Mouse (Mus musculus) adrenal gland, postnatal 10 days (tissue): ENCODE results near the gene Wnt1. TPM values are rescaled to one million over a fixed set of nuclear protein-coding genes. Genes with fewer than 3 reads are reported as not detected.

Experiments used
- DNase-seq: peaks from one replicate; pipeline ENCODE4 v3.0.0; 2021; ENCODE audit warnings: mixed read lengths
- total RNA-seq, 2 experiments: library from RNA; stranded (reverse); gene quantifications; 2 replicates each; pipeline ENCODE4 v1.2.3; 2021

Wnt1 gene
- total RNA-seq, 2 experiments from 2014 or later: 0.12 TPM; not detected in 1

- no peak for DNase-seq
Observed at GRCm38 (mm10) chr15:98837743-98838103, 48.1 kb downstream of the Wnt1 start.

GRCm38 (mm10) chr15:98839161-98839560 is 49.5 kb downstream of the Wnt1 start:
- DNase-seq: no peak

DNA sequence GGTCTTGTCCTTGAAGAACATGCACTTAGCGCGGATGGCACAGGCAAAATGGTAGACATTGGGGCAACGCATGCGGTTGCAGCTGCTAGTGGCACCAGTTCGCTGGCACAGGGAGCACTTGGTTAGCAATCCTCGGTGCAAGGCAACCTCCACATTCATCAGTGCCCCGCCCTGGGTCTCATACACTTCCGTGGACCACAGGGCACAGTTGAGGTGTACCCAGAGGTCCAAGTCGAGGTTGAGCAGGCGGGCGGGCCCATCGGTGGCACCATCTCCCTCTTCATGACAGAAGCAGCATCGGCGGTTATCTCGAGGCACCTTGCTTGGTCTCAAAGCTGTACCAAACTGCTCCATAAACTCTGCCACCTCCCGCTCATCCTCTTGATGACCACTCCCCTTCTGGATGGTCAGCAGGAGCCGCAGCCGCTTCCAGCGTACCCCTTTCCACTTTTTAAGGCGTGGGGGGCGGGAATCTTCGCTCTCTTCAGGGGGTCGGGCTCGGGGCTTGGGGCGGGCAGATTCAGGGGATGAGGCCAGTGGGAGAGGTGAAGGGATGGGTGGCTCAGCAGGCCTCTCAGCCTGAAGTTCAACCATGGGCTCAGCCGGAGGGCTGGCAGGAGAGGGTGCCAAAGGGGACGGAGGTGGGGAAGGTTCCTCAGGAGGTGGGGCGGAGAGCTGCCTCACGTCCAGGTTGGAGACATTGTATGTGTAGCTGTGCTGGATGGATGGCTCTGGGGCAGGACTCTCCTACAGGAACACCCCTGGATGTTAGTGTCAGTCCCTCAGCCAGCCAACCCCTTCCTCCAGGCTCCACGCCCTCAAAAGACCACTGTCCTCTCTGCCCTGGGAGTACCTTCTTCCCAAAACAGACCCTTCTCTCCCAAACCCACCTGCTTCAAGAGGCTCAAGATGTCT is 50.3 kb downstream of the Wnt1 start:
- no peak for DNase-seq

Other genes with a start within 250 kb of the Wnt1 start
- 10 to 100 TPM; 41.5 to 50.0 TPM for gene Ccnt1, start 218.9 kb upstream of the Wnt1 start, total RNA-seq
- 1 to 10 TPM in 1 of 2 experiments, under 1 TPM in 1; 0.58 to 1.2 TPM for gene 4930415O20Rik, start 218.9 kb upstream of the Wnt1 start, total RNA-seq
- gene Adcy6, start 179.8 kb upstream of the Wnt1 start, total RNA-seq: 100 to 1,000 TPM in 1 of 2 experiments, 10 to 100 TPM in 1; 83.5 to 101 TPM
- gene Cacnb3, start 159.0 kb upstream of the Wnt1 start, total RNA-seq: 10 to 100 TPM; 12.6 to 18.8 TPM
- gene Ddx23, start 127.0 kb upstream of the Wnt1 start, total RNA-seq: 10 to 100 TPM; 55.5 to 72.4 TPM
- 1 to 10 TPM; 1.9 to 2.3 TPM for gene Rnd1, start 112.4 kb upstream of the Wnt1 start, total RNA-seq
- under 1 TPM; 0.61 to 0.63 TPM for gene Ccdc65, start 81.7 kb upstream of the Wnt1 start, total RNA-seq
- gene Fkbp11, start 61.7 kb upstream of the Wnt1 start, total RNA-seq: 10 to 100 TPM in 1 of 2 experiments, 1 to 10 TPM in 1; 8.8 to 11.9 TPM
- 10 to 100 TPM; 92.4 to 94.7 TPM for gene Arf3, start 26.6 kb upstream of the Wnt1 start, total RNA-seq
- gene Wnt10b, start 11.7 kb upstream of the Wnt1 start, total RNA-seq: 1 to 10 TPM in 1 of 2 experiments, under 1 TPM in 1; 0.96 to 1.1 TPM
- gene Ddn, start 19.6 kb downstream of the Wnt1 start, total RNA-seq: under 1 TPM; 0.09 to 0.21 TPM
- 10 to 100 TPM; 65.7 to 71.5 TPM for gene Prkag1, start 41.7 kb downstream of the Wnt1 start, total RNA-seq
- gene Kmt2d, start 81.3 kb downstream of the Wnt1 start, total RNA-seq: 10 to 100 TPM; 47.5 to 64.2 TPM
- 1 to 10 TPM; 2.6 to 4.5 TPM for gene Rhebl1, start 104.7 kb downstream of the Wnt1 start, total RNA-seq
- gene Dhh, start 108.7 kb downstream of the Wnt1 start, total RNA-seq: 1 to 10 TPM; 2.6 to 3.2 TPM
- gene Lmbr1l, start 128.4 kb downstream of the Wnt1 start, total RNA-seq: 10 to 100 TPM; 17.7 to 27.7 TPM
- gene Tuba1b, start 144.7 kb downstream of the Wnt1 start, total RNA-seq: 100 to 1,000 TPM; 329 to 414 TPM
- gene Gm49450, start 163.7 kb downstream of the Wnt1 start, total RNA-seq: not detected
- gene Tuba1a, start 163.8 kb downstream of the Wnt1 start, total RNA-seq: 100 to 1,000 TPM; 202 to 313 TPM
- gene Tuba1c, start 240.0 kb downstream of the Wnt1 start, total RNA-seq: 100 to 1,000 TPM; 144 to 176 TPM